In genomic region chr1:156781076-156781741, GRCm38 (mm10) we compare ENCODE assay signal across 8 mouse cellular contexts. TPM values are rescaled to one million over a fixed set of nuclear protein-coding genes. Genes with fewer than 3 reads are reported as not detected.
DNase-seq lines count a peak whose midpoint lies in the region; ATAC-seq lines count a peak whose summit lies in the region.

No protein-coding gene starts in this region.

- DNase-seq in urinary bladder, adult 18-20 months (ENCODE audit: low spot score in 2 of 2) = peak; percentile 6 to 54
- DNase-seq in urinary bladder, postnatal 10 days (ENCODE audit: low spot score) = no peak
- DNase-seq in forelimb bud, embryonic 11.5 days (ENCODE audit: low read depth, low spot score) = peak; percentile 62
- DNase-seq in hindbrain, embryonic 10.5 days (ENCODE audit: low spot score) = peak; percentile 75
- peak; percentile 71 for DNase-seq in lung, postnatal 10 days
- no peak for DNase-seq in frontal cortex, postnatal 36 days (ENCODE audit: low spot score in 2 of 2)
- no peak for DNase-seq in right cerebral cortex, adult 2 months (ENCODE audit: low spot score in 2 of 2)

- WGBS in hindbrain, embryonic 10.5 days = 20% methylated on average over 12 of the region's 12 CpGs
- 10% methylated on average over 12 of the region's 12 CpGs for WGBS in stomach, embryonic 14.5 days

- H3K27me3 ChIP-seq in hindbrain, embryonic 10.5 days (ENCODE audit: insufficient read depth, poor library complexity, severe bottlenecking) = peaks cover 62% of the 10 kb centered on the region
- no peaks in the 10 kb centered on the region for H3K27me3 ChIP-seq in stomach, embryonic 14.5 days (ENCODE audit: control insufficient read depth, insufficient read depth, low read length)

- H3K9ac ChIP-seq in stomach, embryonic 14.5 days (replicated peaks; ENCODE audit: low read depth, low read length) = no peak overlapping the region

- H3K9me3 ChIP-seq in hindbrain, embryonic 10.5 days = no peaks in the 10 kb centered on the region
- no peaks in the 10 kb centered on the region for H3K9me3 ChIP-seq in stomach, embryonic 14.5 days (ENCODE audit: control insufficient read depth, low read depth, low read length)

- peak overlapping the region; percentile 26; the same call in 1 of the 2 replicates for H3K4me3 ChIP-seq in hindbrain, embryonic 10.5 days
- H3K4me3 ChIP-seq in stomach, embryonic 14.5 days (ENCODE audit: low read depth, low read length) = no peak overlapping the region

- ATAC-seq in stomach, embryonic 14.5 days (ENCODE audit: insufficient number of reproducible peaks, insufficient read depth, low FRiP score, low read depth) = peak; percentile 75

- H3K36me3 ChIP-seq in hindbrain, embryonic 10.5 days = no peaks in the 10 kb centered on the region
- no peaks in the 10 kb centered on the region for H3K36me3 ChIP-seq in stomach, embryonic 14.5 days (ENCODE audit: control insufficient read depth, insufficient read depth, low read length)

- peaks cover 76% of the 10 kb centered on the region for H3K4me1 ChIP-seq in hindbrain, embryonic 10.5 days (replicated peaks)
- peaks cover 37% of the 10 kb centered on the region for H3K4me1 ChIP-seq in stomach, embryonic 14.5 days (ENCODE audit: control insufficient read depth, insufficient read depth, low read length)

- peak overlapping the region; percentile 13; the same call in 1 of the 2 replicates for H3K4me2 ChIP-seq in stomach, embryonic 14.5 days (replicated peaks; ENCODE audit: low read depth, low read length)

- peak overlapping the region; percentile 89 for H3K27ac ChIP-seq in hindbrain, embryonic 10.5 days
- H3K27ac ChIP-seq in stomach, embryonic 14.5 days (ENCODE audit: low read length) = peak overlapping the region; percentile 96

RNA-seq across cellular contexts. Expression of gene Angptl1, which starts 57.2 kb away (rescaled TPM):
- polyA plus RNA-seq in hindbrain, embryonic 10.5 days (2016; fragmentation: Nextera tagmentation; extraction: Ambion mirVana) = 2.2 and 2.4 TPM in 2 replicates
- polyA plus RNA-seq in stomach, embryonic 14.5 days (2014; fragmentation: Nextera tagmentation; extraction: Ambion mirVana) = 23.0 and 24.7 TPM in 2 replicates

Comparison
In these comparisons a context has a peak if more than half of its experiments do, and no peak if none do; other contexts are left out.
1. DNase-seq: peak in urinary bladder, adult 18-20 months (2 of 2), forelimb bud, embryonic 11.5 days (single experiment), hindbrain, embryonic 10.5 days (single experiment) and lung, postnatal 10 days (single experiment); none in urinary bladder, postnatal 10 days (single experiment), frontal cortex, postnatal 36 days (0 of 2) and right cerebral cortex, adult 2 months (0 of 2).